Mouse (Mus musculus) kidney, postnatal 25 days (tissue): ENCODE measurements around the gene Fbxo2.
A peak's percentile ranks its signal among the peaks of the same experiment; 100 is the strongest.
"Not testable (repeated sequence)": the region's sequence is repeated elsewhere in the genome, so short reads cannot be mapped to it uniquely, and the experiment has no call there.

Source experiments
- DNase-seq, 2 experiments: peaks; one replicate each; pipeline ENCODE4 v3.0.0; 2021; ENCODE audit warnings: mixed read lengths in 2 of 2

The Fbxo2 gene

DNA sequence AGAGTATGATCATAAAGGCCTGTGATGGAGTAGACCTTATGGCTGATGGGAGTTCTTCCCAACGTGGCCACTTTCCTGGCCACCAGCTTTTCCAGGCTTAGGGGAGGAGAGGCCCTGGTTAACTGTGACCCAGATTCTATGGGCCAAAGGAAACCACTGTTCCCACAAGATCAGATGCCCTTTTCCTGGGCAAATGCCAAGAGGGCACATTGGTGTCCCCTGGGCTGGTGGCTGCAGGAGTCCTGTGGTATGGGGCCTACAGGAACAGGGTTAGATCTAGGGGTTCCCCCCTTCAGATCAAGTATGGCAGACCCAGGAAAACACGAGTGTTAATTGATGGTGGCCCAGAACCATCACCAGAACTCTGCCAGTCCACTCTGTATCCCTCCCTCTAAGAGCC lies 12.7 kb upstream of the Fbxo2 start:
- DNase-seq, result no peak

DNA sequence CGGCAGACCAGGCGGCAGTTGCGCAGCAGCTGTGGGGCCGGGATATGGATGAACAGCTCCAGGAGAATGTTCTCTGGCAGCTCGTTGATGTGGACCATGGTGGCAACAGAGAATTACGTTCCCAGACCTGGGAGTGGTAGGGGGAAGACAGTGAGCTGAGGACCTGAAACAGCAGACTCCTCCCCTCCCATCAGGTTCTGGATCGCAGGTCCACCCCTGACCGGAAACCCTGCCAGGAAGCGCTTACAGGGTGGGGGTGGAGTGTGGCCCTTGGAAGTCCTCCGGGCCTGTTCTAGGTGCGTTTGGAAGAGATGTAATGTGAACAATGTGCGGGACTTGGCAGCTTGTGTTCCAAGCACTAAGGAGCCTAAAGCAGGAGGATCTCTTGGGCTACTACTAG lies 10.9 kb upstream of the Fbxo2 start:
- DNase-seq, result peak in 1 of 2 experiments; percentile 52

DNA sequence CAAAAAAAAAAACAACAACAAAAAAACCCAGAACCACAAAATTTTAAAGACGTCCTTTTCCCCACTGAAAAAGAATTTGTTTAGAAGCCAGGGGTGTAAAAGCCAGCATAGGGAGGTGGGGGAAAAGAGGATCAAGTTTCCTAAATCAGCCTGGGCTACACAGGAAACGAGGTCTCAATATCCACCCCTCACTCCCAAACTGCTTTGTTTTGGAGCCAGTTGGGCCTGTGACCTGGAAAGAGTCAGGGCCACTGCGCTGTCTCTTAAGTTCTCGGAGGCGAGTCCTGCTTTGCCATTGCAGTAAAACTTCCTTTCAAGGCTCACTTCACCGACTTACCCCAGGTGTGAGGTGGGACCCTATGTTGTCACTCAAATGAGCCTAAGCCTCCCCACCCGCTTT lies 10.2 kb upstream of the Fbxo2 start:
- DNase-seq, result no peak

DNA sequence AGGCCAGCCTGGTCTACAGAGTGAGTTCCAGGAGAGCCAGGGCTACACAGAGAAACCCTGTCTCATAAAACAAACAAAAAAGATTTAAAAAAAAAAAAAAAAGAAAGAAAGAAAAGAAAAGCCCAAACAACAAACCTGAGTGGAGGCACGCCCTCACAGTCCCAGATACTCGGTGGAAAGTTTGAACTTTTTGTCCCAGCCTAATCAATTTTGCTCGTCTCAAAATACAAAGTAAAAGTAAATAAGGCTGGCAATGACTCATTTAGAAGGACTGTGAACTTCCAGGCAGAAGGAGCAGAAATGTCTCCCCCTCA lies 9.5 kb upstream of the Fbxo2 start:
- DNase-seq, result no peak

DNA sequence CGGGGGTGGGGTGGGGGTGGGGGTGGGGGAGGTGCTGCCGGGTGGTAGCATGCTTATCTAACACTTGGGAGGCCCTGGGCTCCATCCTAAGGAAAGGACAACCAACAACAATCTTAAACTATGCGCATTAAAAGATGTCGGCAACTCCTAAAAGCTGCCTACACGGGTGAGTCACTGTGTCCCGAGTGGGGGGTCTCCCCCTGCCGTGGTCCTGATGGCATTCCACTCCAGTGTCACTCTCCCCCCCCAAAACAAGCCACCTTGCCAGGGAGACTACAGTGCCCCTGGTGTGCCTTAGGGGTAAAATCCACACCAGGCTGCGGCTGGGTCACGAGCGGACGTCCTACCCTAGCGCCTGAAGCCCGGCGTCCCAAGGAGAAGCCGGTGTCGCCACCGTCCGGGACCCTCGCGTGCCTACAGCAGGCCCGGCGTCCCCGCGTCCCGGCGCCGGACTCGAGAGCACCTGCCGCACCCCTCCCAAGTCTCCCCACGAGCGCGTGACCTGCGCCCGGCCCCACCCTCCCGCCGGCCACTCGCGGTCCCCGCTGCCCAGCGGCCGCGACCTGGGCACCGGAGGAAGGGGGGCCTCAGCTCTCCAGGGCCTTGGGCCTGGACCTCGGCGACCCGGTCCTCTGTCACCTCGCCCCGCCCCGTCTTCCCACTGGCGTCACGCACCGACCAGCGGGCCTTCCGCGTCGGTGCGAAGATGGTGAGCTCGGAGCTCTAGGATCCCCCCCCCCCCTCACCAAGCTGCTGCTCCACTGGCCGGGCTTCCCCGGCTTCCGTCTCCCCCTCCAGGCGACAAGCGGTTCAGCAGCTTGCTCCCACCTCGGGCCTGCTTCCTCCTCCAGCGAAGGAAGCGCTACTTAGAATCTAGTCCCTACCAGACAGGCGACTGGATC lies 8.9 kb upstream of the Fbxo2 start, which contains the start of gene Fbxo6:
Gene Fbxo6 (minus strand): TSS at position 874 of the 902 bp plus-strand sequence.
- DNase-seq, result peak; percentile 89 to 95

DNA sequence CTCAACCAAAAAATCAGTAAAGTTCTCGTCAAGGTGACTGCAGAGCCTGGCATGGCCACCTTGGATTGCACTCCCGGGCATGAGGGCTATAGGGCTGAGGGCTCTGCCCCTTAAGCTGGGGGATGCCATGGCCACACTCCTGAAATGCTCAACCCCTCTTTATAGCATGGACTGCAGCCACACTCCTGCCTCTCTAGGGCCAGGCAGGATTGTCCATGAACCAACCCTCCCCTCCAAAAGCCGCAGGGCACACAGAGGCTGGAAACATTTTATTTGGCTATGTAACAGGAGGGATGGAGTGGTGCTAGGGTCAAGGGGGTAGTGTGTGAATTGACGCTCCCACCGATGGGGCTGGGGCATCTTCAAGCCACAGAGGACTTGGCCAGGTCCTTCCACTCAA lies 7.9 kb upstream of the Fbxo2 start:
- DNase-seq, result no peak

DNA sequence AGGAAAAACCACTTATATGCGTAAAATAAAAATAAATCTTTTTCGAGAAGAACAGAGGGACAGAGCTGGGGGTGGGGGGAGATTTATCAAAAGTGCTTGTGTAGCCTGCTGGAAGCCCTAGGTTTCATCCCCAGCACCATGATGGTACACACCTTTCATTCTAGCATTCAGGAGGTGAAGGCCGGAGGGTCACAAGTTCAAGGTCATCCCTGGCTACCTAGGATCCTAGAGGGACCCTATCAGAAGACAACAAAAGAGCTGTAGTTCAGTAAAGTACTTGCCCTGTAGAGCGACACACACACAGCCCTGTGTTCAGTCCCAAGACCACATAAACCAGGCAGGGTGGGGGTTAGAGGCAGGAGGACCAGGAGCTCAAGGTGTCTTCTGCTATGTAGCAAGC lies 6.4 kb upstream of the Fbxo2 start:
- DNase-seq, result no peak

DNA sequence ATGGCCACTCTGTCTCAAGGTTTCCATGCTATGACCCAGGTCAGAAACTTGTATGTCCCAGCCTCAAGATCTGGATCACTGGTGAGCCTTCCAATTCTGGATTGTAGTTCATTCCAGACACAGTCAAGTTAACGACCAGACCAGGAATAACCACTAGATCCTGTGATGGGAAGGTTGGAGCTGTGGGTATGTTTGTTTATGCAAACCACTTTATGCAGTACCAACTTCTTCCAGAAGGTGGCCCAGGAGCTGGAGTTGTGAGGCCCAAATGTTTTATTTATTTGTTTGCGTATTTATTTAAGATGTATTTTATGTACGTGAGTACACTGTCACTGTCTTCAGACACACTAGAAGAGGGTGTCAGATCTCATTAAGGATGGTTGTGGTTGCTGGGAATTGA lies 5.4 kb upstream of the Fbxo2 start:
- DNase-seq, result peak in 1 of 2 experiments; percentile 79

DNA sequence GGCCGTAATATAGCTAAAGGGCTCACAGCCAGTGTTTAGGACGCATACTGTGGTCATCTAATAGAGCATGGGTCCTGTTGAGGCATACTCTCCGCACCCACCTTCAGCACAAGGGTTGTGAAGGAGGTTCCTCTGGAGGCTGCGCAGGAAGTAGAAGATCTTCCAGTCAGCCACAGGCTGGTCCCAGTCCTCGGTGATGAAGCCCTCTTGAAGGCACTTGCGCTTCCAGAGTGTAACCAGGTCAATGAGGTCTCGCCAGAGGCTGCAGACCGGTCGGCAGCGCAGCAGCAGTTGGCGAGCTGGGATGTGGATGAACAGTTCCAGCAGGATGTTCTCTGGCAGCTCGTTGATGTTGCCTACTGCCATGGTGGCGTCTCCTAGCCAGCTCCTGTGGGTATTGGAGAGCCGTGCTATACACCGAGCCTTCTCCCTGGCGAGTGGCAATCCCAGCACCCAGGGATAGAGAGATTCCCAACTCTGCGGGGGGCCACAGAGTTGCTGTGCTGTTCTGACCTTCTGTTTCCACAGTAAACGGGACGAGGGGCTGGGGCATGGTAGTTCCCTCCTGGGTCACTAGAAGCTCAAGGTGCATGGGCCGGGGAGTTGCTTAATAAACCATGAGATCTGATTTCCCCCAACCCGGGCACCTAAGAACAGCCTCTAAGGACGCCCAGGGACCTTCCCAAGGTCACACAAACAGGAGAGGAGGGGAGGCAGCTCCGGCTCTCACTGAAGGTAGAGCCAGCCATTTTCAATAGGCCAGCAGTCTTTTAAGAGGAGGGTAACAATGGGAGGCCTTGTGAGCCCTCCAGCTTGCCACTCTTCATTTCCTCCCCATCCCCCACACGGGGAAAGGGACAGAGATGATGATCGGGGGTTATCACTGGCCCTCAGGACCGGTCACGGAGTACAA lies 1.7 kb upstream of the Fbxo2 start:
- DNase-seq, result peak; percentile 29 to 62

DNA sequence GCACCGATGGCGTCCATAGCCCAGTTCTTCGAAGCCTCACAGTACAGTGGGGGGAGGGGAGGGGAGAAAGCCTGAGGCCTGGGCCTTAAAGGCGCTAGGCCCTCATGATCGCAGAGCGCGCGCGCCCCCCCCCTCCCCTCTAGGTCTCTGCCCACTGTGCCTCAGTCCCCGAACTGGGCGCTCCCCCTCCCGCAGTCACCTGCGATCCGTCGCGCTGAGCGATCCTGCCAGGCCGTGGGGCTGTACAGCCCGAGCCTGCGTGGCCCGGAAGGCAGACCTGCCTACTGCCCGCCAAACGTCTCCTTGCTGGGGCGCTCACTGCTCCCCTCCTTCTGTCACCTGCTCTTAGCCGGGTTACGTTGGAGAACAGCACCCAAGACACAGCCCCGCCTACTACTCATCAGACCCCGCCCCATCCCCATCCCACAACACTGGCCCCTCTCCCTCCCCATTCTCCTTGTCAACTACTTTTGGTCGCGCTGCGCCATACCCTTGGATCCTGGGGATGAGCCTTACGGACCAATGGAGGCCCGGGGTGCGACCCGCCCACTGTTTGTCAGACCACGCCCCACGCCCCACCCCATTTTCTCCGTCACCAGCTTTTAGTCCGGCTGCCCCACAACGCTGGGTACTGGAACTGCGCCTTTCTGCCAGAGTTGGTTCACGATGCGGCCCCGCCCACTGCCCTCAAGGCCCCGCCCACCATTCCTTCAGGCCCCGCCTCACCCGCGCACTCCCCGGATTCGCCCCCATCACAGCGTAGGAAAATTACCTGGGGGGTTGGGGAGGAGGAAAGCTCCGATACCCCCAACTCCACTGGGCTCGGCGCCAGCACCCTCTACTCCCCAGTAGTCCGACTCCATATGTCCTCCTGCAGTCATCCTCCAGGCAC lies 631 bp upstream of the Fbxo2 start:
- peak; percentile 97 for DNase-seq

DNA sequence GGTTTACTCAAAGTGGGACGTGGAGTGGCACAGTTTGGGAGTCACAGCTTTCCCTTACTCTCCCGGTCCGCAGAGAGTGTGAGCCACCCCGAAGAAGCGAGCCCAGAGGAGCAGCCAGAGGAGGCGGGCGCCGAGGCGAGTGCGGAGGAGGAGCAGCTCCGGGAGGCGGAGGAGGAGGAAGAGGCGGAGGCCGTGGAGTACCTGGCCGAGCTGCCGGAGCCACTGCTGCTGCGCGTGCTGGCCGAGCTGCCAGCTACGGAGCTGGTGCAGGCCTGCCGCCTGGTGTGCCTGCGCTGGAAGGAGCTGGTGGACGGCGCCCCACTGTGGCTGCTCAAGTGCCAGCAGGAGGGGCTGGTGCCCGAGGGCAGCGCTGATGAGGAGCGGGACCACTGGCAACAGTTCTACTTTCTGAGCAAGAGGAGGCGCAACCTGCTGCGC lies 3.6 kb downstream of the Fbxo2 start:
- peak; percentile 84 to 95 for DNase-seq

DNA sequence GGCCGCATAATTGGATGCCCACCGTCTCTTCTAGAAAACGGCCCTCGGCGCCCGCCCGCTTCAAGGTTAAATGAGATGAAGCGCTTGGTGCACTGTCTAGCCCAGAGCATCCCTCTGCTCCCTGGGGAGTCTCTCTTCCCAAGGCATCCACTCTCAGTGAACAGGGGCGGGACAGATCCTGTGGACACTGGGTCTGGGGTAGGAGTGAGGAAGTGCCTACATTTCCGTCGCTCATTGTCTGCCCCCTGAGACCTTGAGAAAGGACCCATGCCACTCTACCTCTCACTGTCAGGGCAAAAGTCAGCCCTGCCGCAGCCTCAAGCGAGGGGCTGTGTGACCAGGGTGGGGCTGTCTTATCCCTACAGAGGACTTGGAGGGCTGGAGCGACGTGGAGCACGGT lies 4.0 kb downstream of the Fbxo2 start:
- no peak for DNase-seq

DNA sequence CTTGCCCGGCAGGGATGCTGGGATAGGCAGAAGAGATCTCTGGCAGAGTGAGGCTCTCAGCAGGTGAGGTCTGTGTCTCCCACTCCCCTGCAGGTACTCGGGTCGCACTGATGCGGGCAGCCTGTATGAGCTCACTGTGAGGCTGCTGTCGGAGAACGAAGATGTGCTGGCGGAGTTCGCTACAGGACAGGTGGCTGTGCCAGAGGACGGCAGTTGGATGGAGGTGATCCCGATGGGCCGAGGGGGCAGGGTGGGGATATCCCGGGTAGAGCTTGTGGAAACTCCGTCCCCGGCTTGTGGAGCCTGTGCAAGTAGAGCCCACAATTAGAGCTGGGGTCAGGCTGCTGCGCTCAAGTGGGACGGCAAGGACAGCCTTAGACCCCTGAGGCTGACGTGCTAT lies 5.1 kb downstream of the Fbxo2 start:
- no peak for DNase-seq

DNA sequence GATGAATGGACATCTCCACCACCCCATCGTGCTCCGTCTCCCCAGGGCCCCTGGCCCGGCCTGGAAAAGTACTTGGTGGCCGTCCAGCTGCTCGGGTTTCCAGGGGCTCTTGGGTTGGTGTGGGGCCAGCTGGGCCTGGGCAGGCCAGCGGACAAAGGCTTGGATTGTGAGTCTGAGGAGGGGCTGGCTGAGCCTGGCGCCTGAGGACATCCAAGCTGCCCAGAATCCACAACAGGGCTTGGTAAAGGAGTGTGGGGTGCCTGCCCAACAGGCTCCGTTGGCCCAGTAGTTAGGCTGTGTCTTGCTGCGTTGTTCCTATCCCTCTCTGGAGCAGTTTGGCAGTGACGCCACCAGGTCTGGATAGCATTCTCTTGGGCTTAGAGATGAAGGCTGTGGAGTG lies 6.0 kb downstream of the Fbxo2 start:
- DNase-seq, result no peak

DNA sequence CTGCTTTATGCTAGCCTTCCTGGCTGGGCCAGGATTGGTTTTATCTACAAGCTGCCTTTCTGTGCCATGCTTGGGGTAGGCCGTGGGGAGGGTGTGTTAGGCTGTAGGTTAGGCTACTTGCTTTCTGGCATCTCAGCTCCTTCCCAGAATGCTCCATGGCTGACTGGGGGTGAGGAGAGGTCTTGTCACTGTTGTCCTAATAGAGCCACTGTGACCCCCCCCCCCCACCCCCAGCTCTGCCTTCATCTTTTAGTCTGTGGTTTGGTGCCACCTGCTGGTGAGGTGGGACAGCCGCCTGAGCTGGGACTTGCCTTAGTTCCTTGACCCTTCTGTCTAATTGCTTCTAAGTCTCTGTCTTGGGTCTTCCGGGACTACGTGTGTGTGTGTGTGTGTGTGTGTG lies 6.6 kb downstream of the Fbxo2 start:
- DNase-seq, result peak; percentile 77 to 87

DNA sequence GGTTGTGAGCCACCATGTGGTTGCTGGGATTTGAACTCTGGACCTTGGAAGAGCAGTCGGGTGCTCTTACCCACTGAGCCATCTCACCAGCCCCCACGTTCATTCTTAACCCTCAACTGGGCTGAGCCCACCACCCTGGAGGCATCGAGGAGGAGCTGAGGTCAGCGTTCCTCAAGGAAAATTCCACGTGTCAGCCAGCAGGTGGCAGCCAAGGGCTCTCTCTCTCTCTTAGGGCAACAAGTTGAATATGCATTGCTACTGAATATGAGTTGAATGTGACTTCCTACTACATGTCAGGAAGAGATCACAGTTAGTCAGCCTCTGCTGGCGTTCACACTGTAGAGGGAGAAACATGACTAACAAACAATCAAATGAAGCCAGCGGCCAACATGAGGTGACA lies 7.9 kb downstream of the Fbxo2 start:
- DNase-seq, result peak; percentile 61 to 63

DNA sequence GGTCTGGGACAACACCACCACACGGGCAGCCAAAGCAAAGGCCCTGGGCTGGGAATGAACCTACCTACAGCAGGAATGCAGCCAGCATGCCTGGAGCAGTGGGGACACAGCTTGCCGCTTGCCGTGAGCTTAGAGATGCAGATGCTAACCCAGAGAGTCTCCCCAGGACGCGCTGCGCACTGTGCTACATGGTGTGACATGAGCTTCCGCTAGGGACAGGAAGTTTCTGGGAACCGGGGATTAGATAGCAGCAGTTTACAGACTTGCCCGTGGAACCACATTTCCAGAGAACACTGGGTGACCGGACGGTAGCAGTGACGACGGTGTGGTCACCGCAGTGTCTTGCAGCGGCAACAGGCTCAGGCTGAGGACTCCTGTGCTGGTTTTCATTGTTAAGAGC lies 9.2 kb downstream of the Fbxo2 start:
- DNase-seq, result no peak

DNA sequence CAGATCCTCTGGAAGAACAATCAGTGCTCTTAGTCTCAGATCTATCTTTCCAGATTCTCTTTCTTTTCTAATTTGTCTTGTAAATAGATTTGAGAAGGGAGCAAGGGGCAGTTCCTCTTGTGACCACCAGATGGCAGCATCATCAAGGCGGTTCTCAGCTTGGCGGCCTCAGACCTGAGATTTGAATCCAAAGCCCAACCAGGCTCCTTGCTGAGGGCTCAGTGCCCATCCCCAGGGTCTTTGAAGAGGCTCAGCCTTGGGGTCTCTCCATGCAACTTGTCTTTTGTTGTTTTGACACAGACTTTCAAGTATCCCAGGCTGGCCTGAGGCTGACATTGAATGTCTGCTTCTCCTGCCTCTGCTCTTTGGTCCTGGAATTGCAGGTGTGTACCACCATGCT lies 10.4 kb downstream of the Fbxo2 start:
- peak in 1 of 2 experiments; percentile 53 for DNase-seq

DNA sequence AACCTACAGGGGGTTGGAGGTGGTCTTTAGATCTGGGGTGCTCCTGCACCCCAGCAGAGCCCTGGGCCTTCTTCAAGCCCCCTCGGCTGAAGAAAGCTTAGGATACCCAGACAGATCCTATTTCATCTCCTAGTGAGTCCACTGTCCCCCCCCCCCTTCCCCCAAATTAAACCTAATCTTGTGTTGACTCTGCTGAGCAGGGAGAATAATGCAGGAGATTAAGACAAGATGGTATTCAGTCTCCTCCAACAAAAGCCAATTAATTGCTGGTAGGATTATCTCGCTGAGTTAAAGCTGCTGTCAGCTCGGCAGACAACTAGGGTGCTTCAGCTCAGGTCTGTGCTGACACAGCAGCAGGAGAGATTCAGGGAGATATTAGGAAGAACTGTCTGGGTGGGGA lies 10.8 kb downstream of the Fbxo2 start:
- DNase-seq, result no peak

DNA sequence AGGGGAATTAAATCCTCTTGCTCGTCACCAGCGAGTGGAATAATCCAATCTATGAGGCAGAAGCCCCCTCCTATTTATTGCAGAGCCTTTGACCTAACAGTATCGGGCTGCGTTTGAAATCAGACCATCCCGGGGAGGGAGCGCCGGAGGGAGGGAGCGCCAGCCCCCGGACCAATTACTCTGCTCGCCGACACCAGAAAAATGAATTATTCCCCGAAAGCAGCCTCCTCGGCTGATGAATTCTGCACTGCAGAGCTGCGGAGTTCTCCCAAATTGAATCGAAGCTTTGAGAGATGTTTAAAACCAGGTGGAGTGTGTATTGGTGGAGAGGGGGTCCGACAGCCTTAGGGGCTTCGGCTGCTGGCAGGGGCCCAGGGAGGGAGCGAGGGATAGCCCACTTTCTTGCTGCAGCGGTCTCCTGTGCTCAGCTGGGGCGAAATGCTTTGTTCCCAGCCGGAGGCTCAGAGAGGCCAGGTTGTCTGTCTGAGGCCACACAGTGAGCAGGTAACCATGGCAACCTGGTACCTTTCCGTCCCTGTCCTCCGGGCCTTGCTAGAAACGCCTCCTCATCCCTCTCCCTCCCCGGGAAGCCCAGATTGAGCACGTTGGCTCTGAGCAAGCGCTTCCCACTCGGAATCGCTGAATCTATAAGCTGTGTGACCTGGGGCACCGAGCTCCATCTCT lies 13.5 kb downstream of the Fbxo2 start:
- DNase-seq, result no peak

DNA sequence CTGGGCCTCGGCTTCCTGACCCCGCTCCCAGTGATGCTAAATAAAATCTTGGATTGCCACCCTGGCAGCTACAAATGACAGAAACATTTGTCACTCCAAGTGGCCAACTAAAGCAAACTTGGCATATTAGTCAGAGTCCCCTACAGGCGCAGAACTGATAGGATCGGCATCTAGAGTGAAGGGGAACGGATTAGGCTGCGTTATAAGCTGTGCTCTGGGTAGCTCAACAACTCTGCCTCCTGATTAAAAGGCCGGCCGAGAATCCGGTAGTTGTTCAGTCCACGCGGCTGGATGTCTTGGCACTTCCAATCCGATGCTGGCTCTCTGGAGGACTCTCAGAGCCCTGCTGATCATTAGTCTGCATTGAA lies 14.1 kb downstream of the Fbxo2 start:
- DNase-seq, result no peak

DNA sequence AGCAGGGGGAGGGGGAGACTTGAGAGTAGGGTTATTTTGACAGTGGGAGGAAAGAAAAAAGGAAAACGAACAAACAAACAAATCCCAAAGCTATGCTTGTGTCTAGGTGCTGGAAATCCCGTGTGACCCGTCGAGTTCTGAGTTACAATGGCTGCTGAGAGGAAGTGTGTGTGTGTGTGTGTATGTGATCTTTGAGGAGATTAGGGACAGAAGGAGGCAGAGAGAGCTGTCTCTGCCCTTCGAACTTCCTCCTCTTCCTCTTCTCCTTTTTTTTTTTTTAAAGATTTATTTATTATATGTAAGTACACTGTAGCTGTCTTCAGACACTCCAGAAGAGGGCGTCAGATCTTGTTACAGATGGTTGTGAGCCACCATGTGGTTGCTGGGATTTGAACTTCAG lies 16.2 kb downstream of the Fbxo2 start:
- not testable (repeated sequence) for DNase-seq
